Mouse (Mus musculus) forebrain, embryonic 16.5 days (tissue): Measurements from ENCODE around the gene Abca4. TPM values are rescaled to one million over a fixed set of nuclear protein-coding genes. Genes with fewer than 3 reads are reported as not detected.
"Not testable (repeated sequence)": the region's sequence is repeated elsewhere in the genome, so short reads cannot be mapped to it uniquely, and the experiment has no call there.

Source experiments
- ATAC-seq: fragments of 200-750 bp; cut with Nextera tagmentation; 2 replicates; pipeline ENCODE4 v1.8.0; 2017; ENCODE audit warnings: mild to moderate bottlenecking, moderate library complexity
- H3K27ac ChIP-seq: fragments of 300-500 bp; sonication (generic); 2 replicates; pipeline ENCODE4 v1.5.1; 2014; ENCODE audit warnings: low read length, control low read depth
- H3K27me3 ChIP-seq: fragments of 300-500 bp; sonication (generic); replicated peaks from 2 replicates; pipeline ENCODE4 v1.6.1; 2014; ENCODE audit warnings: low read length; ENCODE audit not compliant: control insufficient read depth, insufficient read depth
- H3K36me3 ChIP-seq: fragments of 300-500 bp; sonication (generic); 2 replicates; pipeline ENCODE4 v1.6.1; 2014; ENCODE audit not compliant: control insufficient read depth, insufficient read depth
- H3K4me1 ChIP-seq: fragments of 300-500 bp; sonication (generic); replicated peaks from 2 replicates; pipeline ENCODE4 v1.6.1; 2014; ENCODE audit warnings: low read length; ENCODE audit not compliant: control insufficient read depth, insufficient read depth
- H3K4me2 ChIP-seq: fragments of 300-500 bp; sonication (generic); 2 replicates; pipeline ENCODE4 v1.6.1; 2014; ENCODE audit warnings: mild to moderate bottlenecking, low read length, control low read depth
- H3K4me3 ChIP-seq: fragments of 300-500 bp; sonication (generic); replicated peaks from 2 replicates; pipeline ENCODE4 v1.5.1; 2014; ENCODE audit warnings: mild to moderate bottlenecking, low read length, control low read depth
- H3K9ac ChIP-seq: fragments of 300-500 bp; sonication (generic); replicated peaks from 2 replicates; pipeline ENCODE4 v1.6.1; 2014; ENCODE audit warnings: low read depth, low read length, control low read depth
- H3K9me3 ChIP-seq: fragments of 300-500 bp; sonication (generic); 2 replicates; pipeline ENCODE4 v1.6.1; 2016; ENCODE audit warnings: low read length; ENCODE audit not compliant: control insufficient read depth
- WGBS: fragments of 180-500 bp; shearing (Covaris S2); extraction: QIAGEN DNeasy Blood & Tissue Kit; methylation state at CpG from one replicate; pipeline ENCODE4 v1.1.7; 2014; 5-methylcytosine and 5-hydroxymethylcytosine counted together
- polyA plus RNA-seq: library from polyadenylated mRNA; unstranded; fragments of >200 nt; fragmentation: Nextera tagmentation; extraction: Ambion mirVana; gene quantifications from 2 replicates; pipeline ENCODE4 v1.2.1, GENCODE M21; 2015

The Abca4 gene
- polyA plus RNA-seq, 1 experiment from 2014 or later = 0.70 TPM

- no peaks in the 10 kb centered on the region for H3K36me3 ChIP-seq
- no peak for ATAC-seq
- H3K27me3 ChIP-seq = no peaks in the 10 kb centered on the region
- no peaks in the 10 kb centered on the region for H3K9me3 ChIP-seq
- H3K27ac ChIP-seq = no peak overlapping the region
- no peak overlapping the region for H3K9ac ChIP-seq
- no peak overlapping the region for H3K4me3 ChIP-seq
- no peak overlapping the region for H3K4me2 ChIP-seq
- H3K4me1 ChIP-seq = no peaks in the 10 kb centered on the region
- WGBS = 87% methylated on average over 15 of the region's 15 CpGs
Observed at GRCm38 (mm10) chr3:122208296-122209225, 164.3 kb downstream of the Abca4 start.

- H3K4me2 ChIP-seq = no peak overlapping the region
- no peak overlapping the region for H3K9ac ChIP-seq
- H3K36me3 ChIP-seq = no peaks in the 10 kb centered on the region
- ATAC-seq = no peak
- H3K27ac ChIP-seq = no peak overlapping the region
- no peaks in the 10 kb centered on the region for H3K9me3 ChIP-seq
- 93% methylated on average over 11 of the region's 11 CpGs for WGBS
- H3K4me3 ChIP-seq = no peak overlapping the region
- no peaks in the 10 kb centered on the region for H3K4me1 ChIP-seq
- no peaks in the 10 kb centered on the region for H3K27me3 ChIP-seq
Observed at GRCm38 (mm10) chr3:122209511-122209910, 165.3 kb downstream of the Abca4 start.

GRCm38 (mm10) chr3:122210434-122210833, 166.2 kb downstream of the Abca4 start:
- H3K36me3 ChIP-seq = no peaks in the 10 kb centered on the region
- H3K4me2 ChIP-seq = no peak overlapping the region
- 56% methylated on average over 5 of the region's 5 CpGs for WGBS
- ATAC-seq = no peak
- no peaks in the 10 kb centered on the region for H3K4me1 ChIP-seq
- no peak overlapping the region for H3K27ac ChIP-seq
- no peaks in the 10 kb centered on the region for H3K9me3 ChIP-seq
- H3K27me3 ChIP-seq = no peaks in the 10 kb centered on the region
- no peak overlapping the region for H3K9ac ChIP-seq
- H3K4me3 ChIP-seq = no peak overlapping the region

GRCm38 (mm10) chr3:122210846-122211245, 166.6 kb downstream of the Abca4 start:
- Histone ChIP-seq H3K27ac (no peak overlapping the region), H3K36me3 (no peaks in the 10 kb centered on the region), H3K4me1 (no peaks in the 10 kb centered on the region), H3K9ac (no peak overlapping the region), H3K9me3 (no peaks in the 10 kb centered on the region), H3K27me3 (no peaks in the 10 kb centered on the region), H3K4me2 (no peak overlapping the region), H3K4me3 (no peak overlapping the region)
- 78% methylated on average over 7 of the region's 7 CpGs for WGBS
- ATAC-seq = no peak

- Histone ChIP-seq H3K4me2 (no peak overlapping the region), H3K27ac (no peak overlapping the region), H3K9ac (no peak overlapping the region), H3K4me1 (no peaks in the 10 kb centered on the region), H3K9me3 (no peaks in the 10 kb centered on the region), H3K4me3 (no peak overlapping the region), H3K36me3 (no peaks in the 10 kb centered on the region), H3K27me3 (no peaks in the 10 kb centered on the region)
- no peak for ATAC-seq
- WGBS = 79% methylated on average over 13 of the region's 13 CpGs
Observed at GRCm38 (mm10) chr3:122211446-122212125, 167.3 kb downstream of the Abca4 start.

- ATAC-seq = no peak
- Histone ChIP-seq H3K9me3 (no peaks in the 10 kb centered on the region), H3K4me1 (no peaks in the 10 kb centered on the region), H3K36me3 (no peaks in the 10 kb centered on the region), H3K4me3 (no peak overlapping the region), H3K9ac (no peak overlapping the region), H3K4me2 (no peak overlapping the region), H3K27ac (no peak overlapping the region), H3K27me3 (no peaks in the 10 kb centered on the region)
- WGBS = 94% methylated on average over 3 of the region's 3 CpGs
Observed at GRCm38 (mm10) chr3:122221240-122222036, 177.2 kb downstream of the Abca4 start.

- not testable (repeated sequence) for H3K36me3 ChIP-seq, H3K27ac ChIP-seq, H3K9me3 ChIP-seq
Observed at GRCm38 (mm10) chr3:122226972-122227371, 182.7 kb downstream of the Abca4 start.

More at GRCm38 (mm10) chr3:122226972-122227371, 182.7 kb downstream of the Abca4 start:
- H3K9ac ChIP-seq, ATAC-seq, H3K4me2 ChIP-seq, H3K27me3 ChIP-seq, H3K4me3 ChIP-seq, H3K4me1 ChIP-seq: not testable (repeated sequence)
- 75% methylated on average over 6 of the region's 6 CpGs for WGBS
